Mouse (Mus musculus) neutrophil, adult 59 days (primary cell): ENCODE measurements around the gene Rpl4. TPM values are rescaled to one million over a fixed set of nuclear protein-coding genes. Genes with fewer than 3 reads are reported as not detected.

Experiments used
- total RNA-seq, 2 experiments: library from RNA; stranded (reverse); gene quantifications; 1 replicate in 1 of 2; 2 replicates in 1 of 2; pipeline ENCODE4 v1.2.4; 2023

The Rpl4 gene
- total RNA-seq: 100 to 1,000 TPM; 617 to 686 TPM

GRCm38 (mm10) chr9:64172816-64173665 is at the start of gene Rpl4, which contains the start of gene Zwilch:
Rpl4 (plus strand) TSS chr9:64173375.
Zwilch (minus strand) TSS chr9:64173104.

GRCm38 (mm10) chr9:64178974-64179646 is 5.9 kb downstream of the Rpl4 start, which contains the start of gene Snapc5:
Snapc5 (plus strand) TSS chr9:64179274.

Other genes starting within 250 kb of the Rpl4 start
- gene Smad6, start 151.3 kb upstream of the Rpl4 start, total RNA-seq: 1 to 10 TPM; 1.1 to 2.1 TPM
- not detected for gene Lctl, start 56.2 kb upstream of the Rpl4 start, total RNA-seq
- 10 to 100 TPM; 18.8 to 22.3 TPM for gene Zwilch, start 271 bp upstream of the Rpl4 start, total RNA-seq
- gene Snapc5, start 5.9 kb downstream of the Rpl4 start, total RNA-seq: 10 to 100 TPM; 30.9 to 33.0 TPM
- 1 to 10 TPM in 1 of 2 experiments, not detected in 1; 1.2 TPM for gene Uchl4, start 61.8 kb downstream of the Rpl4 start, total RNA-seq
- gene Map2k1, start 80.3 kb downstream of the Rpl4 start, total RNA-seq: 10 to 100 TPM; 84.2 to 87.7 TPM
- 10 to 100 TPM; 35.9 to 36.4 TPM for gene Tipin, start 108.2 kb downstream of the Rpl4 start, total RNA-seq
- 10 to 100 TPM; 10.1 to 12.9 TPM for gene Dis3l, start 167.9 kb downstream of the Rpl4 start, total RNA-seq
- gene Megf11, start 212.3 kb downstream of the Rpl4 start, total RNA-seq: not detected